Mouse (Mus musculus) erythroblast, adult 5-6 weeks (primary cell): ENCODE data around the gene Gm21746. TPM values are rescaled to one million over a fixed set of nuclear protein-coding genes. Genes with fewer than 3 reads are reported as not detected.
"Not testable (repeated sequence)": the region's sequence is repeated elsewhere in the genome, so short reads cannot be mapped to it uniquely, and the experiment has no call there.

Source experiments
- ATAC-seq: replicated peaks from 2 replicates; pipeline ENCODE4 v1.8.0; 2016; ENCODE audit warnings: moderate number of reproducible peaks, mild to moderate bottlenecking, moderate TSS enrichment, inconsistent platforms; ENCODE audit not compliant: poor library complexity, low FRiP score, severe bottlenecking
- total RNA-seq, 2 experiments: library from RNA; stranded (forward) in 1 of 2; stranded (reverse) in 1 of 2; fragments of 150-400 nt in 1 of 2; fragments of 200-764, 138-1000 nt in 1 of 2; gene quantifications; 2 replicates each; pipeline versions ENCODE4 v1.2.3 to v1.2.4; 2015 to 2017; ENCODE audit warnings: low replicate concordance in 2 of 2

The Gm21746 gene
- total RNA-seq (2015; ENCODE audit: low replicate concordance) (not detected in 2 replicates), total RNA-seq (2017; ENCODE audit: low replicate concordance) (not detected in 2 replicates)

DNA sequence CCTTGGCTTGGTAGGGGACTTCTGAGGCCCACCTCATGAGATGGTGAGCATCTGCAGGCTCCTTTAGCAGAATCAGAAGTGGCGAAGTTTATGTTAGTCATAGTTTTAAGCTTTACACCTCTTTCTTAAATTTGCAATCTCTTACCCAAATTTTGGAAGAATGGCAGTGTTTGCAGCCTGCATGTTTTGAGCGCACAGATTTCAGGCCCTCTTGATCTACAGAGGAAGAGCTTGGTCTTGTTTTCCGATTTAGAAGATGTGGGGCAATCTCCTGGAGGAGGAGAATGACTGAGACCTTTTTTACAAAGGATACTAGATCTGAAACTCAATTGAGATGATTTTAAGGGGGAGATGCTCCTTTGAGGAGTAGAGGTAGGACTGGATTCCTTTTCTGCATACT is at the start of gene Gm21746:
Gene Gm21746, minus strand, starts transcription at position 101 of the 400 bp plus-strand sequence.
- ATAC-seq = not testable (repeated sequence)

DNA sequence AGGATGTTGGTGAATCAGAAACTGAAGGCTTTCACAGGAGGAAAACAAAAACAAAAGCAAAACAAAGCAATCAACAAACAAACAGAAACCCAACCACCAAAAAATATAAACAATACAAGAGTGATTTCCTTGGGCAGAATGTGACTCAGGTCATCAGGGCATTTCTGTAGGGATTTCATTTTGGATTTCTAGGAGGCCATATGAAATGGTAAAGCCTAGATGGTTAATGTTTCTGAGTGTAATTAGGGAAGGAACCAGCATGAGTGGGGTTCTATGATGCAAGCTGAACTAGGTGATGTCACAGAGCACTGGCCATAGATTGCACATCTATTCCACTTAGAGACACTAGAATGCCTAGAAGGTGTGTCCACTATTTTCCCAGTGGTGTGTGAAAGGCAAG is 29.0 kb upstream of the Gm21746 start, which contains the start of gene Gm20873:
Gene Gm20873, plus strand, starts transcription at position 301 of the 400 bp plus-strand sequence.
- ATAC-seq = not testable (repeated sequence)

Other genes starting within 250 kb of the Gm21746 start
- gene Gm20873, start 29.1 kb upstream of the Gm21746 start, total RNA-seq (2015; ENCODE audit: low replicate concordance) = not detected in 2 replicates
- gene Gm20873, start 29.1 kb upstream of the Gm21746 start, total RNA-seq (2017; ENCODE audit: low replicate concordance) = not detected in 2 replicates